Mouse (Mus musculus) olfactory bulb, adult 2 months (tissue): ENCODE data around the gene Gm28539. TPM values are rescaled to one million over a fixed set of nuclear protein-coding genes. Genes with fewer than 3 reads are reported as not detected.

Experiments used
- H3K27ac ChIP-seq: fragments of 200-500 bp; 2 replicates; pipeline ENCODE4 v1.5.1; 2012; ENCODE audit warnings: low read depth, low read length; ENCODE audit not compliant: insufficient read depth
- H3K4me1 ChIP-seq: fragments of 200-500 bp; 2 replicates; pipeline ENCODE4 v1.6.1; 2012; ENCODE audit warnings: low read length; ENCODE audit not compliant: control insufficient read depth, insufficient read depth
- H3K4me3 ChIP-seq: fragments of 200-500 bp; 2 replicates; pipeline ENCODE4 v1.5.1; 2012; ENCODE audit warnings: mild to moderate bottlenecking, low read depth, low read length, moderate library complexity; ENCODE audit not compliant: insufficient read depth
- CTCF ChIP-seq: fragments of 200-500 bp; IDR thresholded peaks from 2 replicates; pipeline ENCODE4 v1.5.1; 2012; ENCODE audit warnings: low read depth, mild to moderate bottlenecking, low read length, moderate library complexity; ENCODE audit not compliant: insufficient read depth
- POLR2A ChIP-seq: fragments of 200-500 bp; IDR thresholded peaks from 2 replicates; pipeline ENCODE4 v1.6.1; 2012; ENCODE audit warnings: mild to moderate bottlenecking, low read depth, low read length, moderate library complexity; ENCODE audit not compliant: insufficient read depth
- WGBS: fragments of 180-500 bp; shearing (Covaris S2); methylation state at CpG from one replicate; pipeline ENCODE4 v1.1.7; 2018; 5-methylcytosine and 5-hydroxymethylcytosine counted together
- polyA plus RNA-seq: library from polyadenylated mRNA; stranded (reverse); fragments of >200 nt; gene quantifications from 2 replicates; pipeline ENCODE4 v1.2.4, GENCODE M21; 2012; ENCODE audit warnings: low replicate concordance; ENCODE audit not compliant: missing spikeins, insufficient read depth, insufficient read length

Gene Gm28539
- polyA plus RNA-seq, 1 experiment = not detected

GRCm38 (mm10) chr16:18877386-18878090 is 41.2 kb downstream of the Gm28539 start:
- Histone ChIP-seq H3K4me3 (peak overlapping the region; percentile 67), H3K27ac (peak overlapping the region; percentile 10; the same call in 1 of the 2 replicates), H3K4me1 (no peaks in the 10 kb centered on the region)
- WGBS = under 1% methylated on average over 43 of the region's 43 CpGs
- TF ChIP-seq POLR2A (no peak), CTCF (no peak)

GRCm38 (mm10) chr16:18878091-18878720 is 41.8 kb downstream of the Gm28539 start:
- Histone ChIP-seq H3K27ac (no peak overlapping the region), H3K4me3 (peak overlapping the region; percentile 67), H3K4me1 (no peaks in the 10 kb centered on the region)
- WGBS = 13% methylated on average over 20 of the region's 20 CpGs
- no peak for TF ChIP-seq POLR2A
- no peak for TF ChIP-seq CTCF

- Histone ChIP-seq H3K4me1 (no peaks in the 10 kb centered on the region), H3K4me3 (no peak overlapping the region), H3K27ac (no peak overlapping the region)
- TF ChIP-seq POLR2A (no peak), CTCF (no peak)
These were observed 47.7 kb downstream of the Gm28539 start for GRCm38 (mm10) chr16:18884044-18884443.

GRCm38 (mm10) chr16:18893840-18894372 is 57.5 kb downstream of the Gm28539 start:
- no peak for TF ChIP-seq POLR2A
- no peak for TF ChIP-seq CTCF
- H3K27ac ChIP-seq = no peak overlapping the region
- 85% methylated on average over 4 of the region's 4 CpGs for WGBS
- no peaks in the 10 kb centered on the region for H3K4me1 ChIP-seq
- H3K4me3 ChIP-seq = no peak overlapping the region

GRCm38 (mm10) chr16:18895249-18895648 is 58.9 kb downstream of the Gm28539 start:
- Histone ChIP-seq H3K27ac (no peak overlapping the region), H3K4me3 (no peak overlapping the region), H3K4me1 (no peaks in the 10 kb centered on the region)
- WGBS = 77% methylated on average over 3 of the region's 3 CpGs
- TF ChIP-seq CTCF (no peak), POLR2A (no peak)

GRCm38 (mm10) chr16:18896429-18896828 is 60.0 kb downstream of the Gm28539 start:
- Histone ChIP-seq H3K4me1 (no peaks in the 10 kb centered on the region), H3K27ac (no peak overlapping the region), H3K4me3 (no peak overlapping the region)
- WGBS = 79% methylated on average over 10 of the region's 10 CpGs
- TF ChIP-seq CTCF (no peak), POLR2A (no peak)

- Histone ChIP-seq H3K4me3 (no peak overlapping the region), H3K4me1 (no peaks in the 10 kb centered on the region), H3K27ac (no peak overlapping the region)
- 90% methylated on average over 1 of the region's 1 CpGs for WGBS
- no peak for TF ChIP-seq CTCF
- TF ChIP-seq POLR2A = no peak
These were observed 69.3 kb downstream of the Gm28539 start for GRCm38 (mm10) chr16:18905648-18906047.

- Histone ChIP-seq H3K27ac (no peak overlapping the region), H3K4me3 (no peak overlapping the region), H3K4me1 (no peaks in the 10 kb centered on the region)
- WGBS = 95% methylated on average over 4 of the region's 4 CpGs
- TF ChIP-seq CTCF (no peak), POLR2A (no peak)
These were observed 79.7 kb downstream of the Gm28539 start for GRCm38 (mm10) chr16:18916064-18916463.

- no peak overlapping the region for H3K27ac ChIP-seq
- H3K4me1 ChIP-seq = no peaks in the 10 kb centered on the region
- WGBS = 97% methylated on average over 2 of the region's 2 CpGs
- H3K4me3 ChIP-seq = no peak overlapping the region
- TF ChIP-seq POLR2A (no peak), CTCF (no peak)
These were observed 85.4 kb downstream of the Gm28539 start for GRCm38 (mm10) chr16:18921771-18922170.

GRCm38 (mm10) chr16:18927963-18928362 is 91.6 kb downstream of the Gm28539 start:
- no peak overlapping the region for H3K27ac ChIP-seq
- no peak overlapping the region for H3K4me3 ChIP-seq
- H3K4me1 ChIP-seq = no peaks in the 10 kb centered on the region
- TF ChIP-seq POLR2A (no peak), CTCF (no peak)
- WGBS = 100% methylated on average over 1 of the region's 1 CpGs
